Mouse (Mus musculus) macrophage (primary cell): ENCODE results near the gene Col5a2. TPM values are rescaled to one million over a fixed set of nuclear protein-coding genes. Genes with fewer than 3 reads are reported as not detected.
"Not testable (repeated sequence)": the region's sequence is repeated elsewhere in the genome, so short reads cannot be mapped to it uniquely, and the experiment has no call there.

ENCODE experiments used
- H3K27ac ChIP-seq: fragments of 350-480 bp; formaldehyde crosslinking; 2 replicates; pipeline ENCODE4 v1.9.0; 2021
- H3K36me3 ChIP-seq: fragments of 350-480 bp; formaldehyde crosslinking; 2 replicates; pipeline ENCODE4 v1.9.0; 2021; ENCODE audit errors: inconsistent target
- H3K4me3 ChIP-seq: fragments of 350-480 bp; formaldehyde crosslinking; 2 replicates; pipeline ENCODE4 v1.9.0; 2021; ENCODE audit errors: inconsistent target
- H3K79me2 ChIP-seq: fragments of 350-480 bp; formaldehyde crosslinking; 2 replicates; pipeline ENCODE4 v1.9.0; 2021; ENCODE audit errors: inconsistent target
- WGBS: methylation state at CpG from one replicate; pipeline ENCODE4 v1.1.7; 2026; ENCODE audit warnings: inconsistent platforms; ENCODE audit not compliant: missing documents; 5-methylcytosine and 5-hydroxymethylcytosine counted together
- polyA plus RNA-seq: library from polyadenylated mRNA; stranded (reverse); fragments of 250-400 nt; gene quantifications from 3 replicates; pipeline ENCODE4 v1.2.4, GENCODE M21; 2018; ENCODE audit warnings: inconsistent platforms
- total RNA-seq, 78 experiments: library from RNA; depleted of rRNA; stranded (reverse); fragments of 250-400 nt; gene quantifications; 1 replicate in 9 of 78; 2 replicates in 24 of 78; 3 replicates in 43 of 78; 4 replicates in 2 of 78; pipeline ENCODE4 v1.2.4; 2018; ENCODE audit warnings: inconsistent platforms in 56 of 78

The Col5a2 gene
- 10 to 100 TPM in 1 of 26 experiments, 1 to 10 TPM in 2, under 1 TPM in 21, not detected in 2; 0.10 to 73.0 (median 0.35) TPM for total RNA-seq (2018; cell fraction: chromatin; rRNA removed)
- total RNA-seq (2018; cell fraction: cytosol; rRNA removed) = under 1 TPM in 10 of 26 experiments, not detected in 16; under 0.01 to 0.09 (median 0.04) TPM
- 10 to 100 TPM in 1 of 26 experiments, under 1 TPM in 11, not detected in 14; 0.06 to 12.0 (median 0.15) TPM for total RNA-seq (2018; cell fraction: nucleus; rRNA removed)
- 0.07 to 0.26 TPM in 2 of 3 replicates, not detected in the other for polyA plus RNA-seq

GRCm38 (mm10) chr1:45502865-45503332, at the start of gene Col5a2:
Gene Col5a2, minus strand, starts transcription at chr1:45503282.
- H3K27ac ChIP-seq = no peak within 1 kb of the TSS
- H3K36me3 ChIP-seq = no peaks in the 10 kb centered on the region
- 15% methylated on average over 9 of the region's 12 CpGs for WGBS
- H3K4me3 ChIP-seq = no peak within 1 kb of the TSS
- H3K79me2 ChIP-seq = no peaks in the 10 kb centered on the region

- H3K4me3 ChIP-seq = no peak overlapping the region
- no peak overlapping the region for H3K27ac ChIP-seq
- WGBS = 88% methylated on average over 4 of the region's 4 CpGs
- no peaks in the 10 kb centered on the region for H3K36me3 ChIP-seq
- H3K79me2 ChIP-seq = no peaks in the 10 kb centered on the region
Observed at GRCm38 (mm10) chr1:45550531-45550930, 47.4 kb upstream of the Col5a2 start.

- H3K4me3 ChIP-seq = no peak overlapping the region
- H3K36me3 ChIP-seq = no peaks in the 10 kb centered on the region
- H3K79me2 ChIP-seq = no peaks in the 10 kb centered on the region
- H3K27ac ChIP-seq = no peak overlapping the region
- 60% methylated on average over 1 of the region's 1 CpGs for WGBS
Observed at GRCm38 (mm10) chr1:45541888-45542287, 38.8 kb upstream of the Col5a2 start.

- Histone ChIP-seq H3K36me3 (no peaks in the 10 kb centered on the region), H3K4me3 (no peak overlapping the region), H3K79me2 (no peaks in the 10 kb centered on the region), H3K27ac (no peak overlapping the region)
- 82% methylated on average over 2 of the region's 2 CpGs for WGBS
Observed at GRCm38 (mm10) chr1:45541161-45541560, 38.1 kb upstream of the Col5a2 start.

- no peaks in the 10 kb centered on the region for H3K36me3 ChIP-seq
- no peak overlapping the region for H3K27ac ChIP-seq
- WGBS = 91% methylated on average over 2 of the region's 2 CpGs
- no peak overlapping the region for H3K4me3 ChIP-seq
- no peaks in the 10 kb centered on the region for H3K79me2 ChIP-seq
Observed at GRCm38 (mm10) chr1:45531486-45531885, 28.4 kb upstream of the Col5a2 start.

GRCm38 (mm10) chr1:45527476-45527875, 24.4 kb upstream of the Col5a2 start:
- H3K36me3 ChIP-seq, H3K27ac ChIP-seq, H3K79me2 ChIP-seq, H3K4me3 ChIP-seq: not testable (repeated sequence)

- Histone ChIP-seq H3K4me3 (no peak overlapping the region), H3K27ac (no peak overlapping the region), H3K79me2 (no peaks in the 10 kb centered on the region), H3K36me3 (no peaks in the 10 kb centered on the region)
- WGBS = 88% methylated on average over 3 of the region's 3 CpGs
Observed at GRCm38 (mm10) chr1:45523601-45524000, 20.5 kb upstream of the Col5a2 start.

- Histone ChIP-seq H3K4me3 (no peak overlapping the region), H3K79me2 (no peaks in the 10 kb centered on the region), H3K27ac (no peak overlapping the region), H3K36me3 (no peaks in the 10 kb centered on the region)
- 56% methylated on average over 2 of the region's 2 CpGs for WGBS
Observed at GRCm38 (mm10) chr1:45521486-45521885, 18.4 kb upstream of the Col5a2 start.

GRCm38 (mm10) chr1:45502241-45502741, 791 bp downstream of the Col5a2 start:
- H3K36me3 ChIP-seq = no peaks in the 10 kb centered on the region
- no peak overlapping the region for H3K4me3 ChIP-seq
- no peak overlapping the region for H3K27ac ChIP-seq
- no peaks in the 10 kb centered on the region for H3K79me2 ChIP-seq
- 8% methylated on average over 11 of the region's 11 CpGs for WGBS

- Histone ChIP-seq H3K36me3 (no peaks in the 10 kb centered on the region), H3K79me2 (no peaks in the 10 kb centered on the region), H3K27ac (no peak overlapping the region), H3K4me3 (no peak overlapping the region)
- WGBS = 35% methylated on average over 6 of the region's 6 CpGs
Observed at GRCm38 (mm10) chr1:45501437-45501836, 1.6 kb downstream of the Col5a2 start.

- Histone ChIP-seq H3K27ac (no peak overlapping the region), H3K79me2 (no peaks in the 10 kb centered on the region), H3K4me3 (no peak overlapping the region), H3K36me3 (no peaks in the 10 kb centered on the region)
- 92% methylated on average over 5 of the region's 6 CpGs for WGBS
Observed at GRCm38 (mm10) chr1:45500456-45500855, 2.6 kb downstream of the Col5a2 start.

GRCm38 (mm10) chr1:45495025-45495424, 8.1 kb downstream of the Col5a2 start:
- Histone ChIP-seq H3K79me2 (no peaks in the 10 kb centered on the region), H3K36me3 (no peaks in the 10 kb centered on the region), H3K4me3 (no peak overlapping the region), H3K27ac (no peak overlapping the region)
- 89% methylated on average over 2 of the region's 2 CpGs for WGBS

GRCm38 (mm10) chr1:45492130-45492723, 10.9 kb downstream of the Col5a2 start:
- Histone ChIP-seq H3K27ac (no peak overlapping the region), H3K4me3 (no peak overlapping the region), H3K36me3 (no peaks in the 10 kb centered on the region), H3K79me2 (no peaks in the 10 kb centered on the region)
- 63% methylated on average over 4 of the region's 4 CpGs for WGBS

GRCm38 (mm10) chr1:45490451-45490850, 12.6 kb downstream of the Col5a2 start:
- Histone ChIP-seq H3K4me3 (no peak overlapping the region), H3K79me2 (no peaks in the 10 kb centered on the region), H3K27ac (no peak overlapping the region), H3K36me3 (no peaks in the 10 kb centered on the region)
- 80% methylated on average over 1 of the region's 1 CpGs for WGBS

GRCm38 (mm10) chr1:45488291-45488690, 14.8 kb downstream of the Col5a2 start:
- Histone ChIP-seq H3K36me3 (no peaks in the 10 kb centered on the region), H3K79me2 (no peaks in the 10 kb centered on the region), H3K4me3 (no peak overlapping the region), H3K27ac (no peak overlapping the region)
- 80% methylated on average over 1 of the region's 1 CpGs for WGBS
